Mouse (Mus musculus): Measurements from ENCODE around the gene Peg12. TPM values are rescaled to one million over a fixed set of nuclear protein-coding genes. Genes with fewer than 3 reads are reported as not detected.

Peg12 gene
- polyA plus RNA-seq (2017; shearing (Covaris generic)): under 1 TPM in 1 of 2 experiments, not detected in 1; 0.18 TPM

- ATAC-seq: no peak
These were observed at the start of gene Peg12 for GRCm38 (mm10) chr7:62463878-62464755. TSS of gene Peg12 (minus strand) at chr7:62464510.

GRCm38 (mm10) chr7:62486139-62486538 lies 21.8 kb upstream of the Peg12 start:
- ATAC-seq: no peak

GRCm38 (mm10) chr7:62463007-62463877 lies 1.1 kb downstream of the Peg12 start:
- ATAC-seq: no peak

GRCm38 (mm10) chr7:62462229-62463006 lies 1.9 kb downstream of the Peg12 start:
- ATAC-seq: no peak

GRCm38 (mm10) chr7:62452353-62452752 lies 12.0 kb downstream of the Peg12 start:
- no peak for ATAC-seq

GRCm38 (mm10) chr7:62445431-62446165 lies 18.7 kb downstream of the Peg12 start:
- ATAC-seq: no peak

- ATAC-seq: no peak
These were observed 27.9 kb downstream of the Peg12 start for GRCm38 (mm10) chr7:62436394-62436793.

- no peak for ATAC-seq
These were observed 31.1 kb downstream of the Peg12 start for GRCm38 (mm10) chr7:62433243-62433642.

GRCm38 (mm10) chr7:62428337-62428736 lies 36.0 kb downstream of the Peg12 start:
- ATAC-seq: no peak

- no peak for ATAC-seq
These were observed 41.1 kb downstream of the Peg12 start for GRCm38 (mm10) chr7:62423210-62423609.

GRCm38 (mm10) chr7:62420566-62420965 lies 43.7 kb downstream of the Peg12 start:
- no peak for ATAC-seq

- no peak for ATAC-seq
These were observed 44.6 kb downstream of the Peg12 start, which contains the start of gene Mkrn3 for GRCm38 (mm10) chr7:62419493-62420360. TSS of gene Mkrn3 (minus strand) at chr7:62420139.

GRCm38 (mm10) chr7:62419105-62419492 lies 45.2 kb downstream of the Peg12 start:
- ATAC-seq: no peak

- no peak for ATAC-seq
These were observed 46.0 kb downstream of the Peg12 start for GRCm38 (mm10) chr7:62418346-62418745.

GRCm38 (mm10) chr7:62416173-62416572 lies 48.1 kb downstream of the Peg12 start:
- no peak for ATAC-seq

GRCm38 (mm10) chr7:62415222-62415621 lies 49.1 kb downstream of the Peg12 start:
- no peak for ATAC-seq
